In genomic region chr4:62736421-62736820, GRCm38 (mm10) we compare ENCODE assay signal across 8 mouse cellular contexts.
DNase-seq lines count a peak whose midpoint lies in the region.

No protein-coding gene starts in this region.

- peak; percentile 98 for DNase-seq in heart, adult 11 months
- DNase-seq in heart, adult 8-10 months (ENCODE audit: low spot score): no peak
- peak; percentile 37 for DNase-seq in MN1 (ENCODE audit: low spot score)
- DNase-seq in gastrocnemius, postnatal 10 days: peak; percentile 69
- DNase-seq in kidney, postnatal 14 days: peak; percentile 52
- DNase-seq in embryo, embryonic 11 days: no peak
- no peak for DNase-seq in urinary bladder, postnatal 14 days (ENCODE audit: low spot score)
- no peak for DNase-seq in left cerebral cortex, adult 8-10 months (ENCODE audit: low spot score in 2 of 2)

Comparison
In these comparisons a context has a peak if more than half of its experiments do, and no peak if none do; other contexts are left out.
1. DNase-seq: peak in heart, adult 11 months (single experiment), MN1 (single experiment), gastrocnemius, postnatal 10 days (single experiment) and kidney, postnatal 14 days (single experiment); none in heart, adult 8-10 months (single experiment), embryo, embryonic 11 days (single experiment), urinary bladder, postnatal 14 days (single experiment) and left cerebral cortex, adult 8-10 months (0 of 2).